In genomic region chr14:9403688-9404087, GRCm38 (mm10) we compare ENCODE assay signal across 35 mouse cellular contexts.
"Had no signal": no experiment of that assay in that cellular context is flagged by ENCODE, and none has a peak within 500 bp of the region (broad histone marks: within the 10 kb centered on the region; RNA-seq: fewer than 3 reads in every experiment).

No protein-coding gene starts in this region.

- H3K27ac ChIP-seq: heart, embryonic 10.5 days; heart, embryonic 13.5 days; heart, embryonic 15.5 days; hindbrain, embryonic 10.5 days; hindbrain, embryonic 12.5 days; hindbrain, embryonic 13.5 days; hindbrain, embryonic 14.5 days; hindbrain, embryonic 15.5 days; hindbrain, postnatal 0 days; intestine, embryonic 15.5 days; kidney, embryonic 15.5 days; kidney, postnatal 0 days; layer of hippocampus, adult 2 months; left cerebral cortex, adult 2 months had no signal

- H3K4me2 ChIP-seq: heart, embryonic 12.5 days; heart, embryonic 13.5 days; heart, embryonic 15.5 days; hindbrain, embryonic 12.5 days; hindbrain, embryonic 13.5 days; hindbrain, embryonic 14.5 days; hindbrain, embryonic 15.5 days; intestine, embryonic 15.5 days; kidney, embryonic 15.5 days had no signal

- H3K4me3 ChIP-seq: heart, embryonic 10.5 days; heart, embryonic 12.5 days; heart, embryonic 13.5 days; heart, embryonic 15.5 days; hindbrain, embryonic 10.5 days; hindbrain, embryonic 12.5 days; hindbrain, embryonic 13.5 days; hindbrain, embryonic 15.5 days; intestine, embryonic 15.5 days; kidney, embryonic 15.5 days; layer of hippocampus, adult 2 months; left cerebral cortex, adult 2 months had no signal

- H3K9ac ChIP-seq: heart, embryonic 12.5 days; heart, embryonic 13.5 days; heart, embryonic 15.5 days; hindbrain, embryonic 12.5 days; hindbrain, embryonic 13.5 days; hindbrain, embryonic 14.5 days; hindbrain, embryonic 15.5 days; intestine, embryonic 15.5 days; kidney, embryonic 15.5 days had no signal

- ATAC-seq: hindbrain, embryonic 16.5 days; hindbrain, postnatal 0 days; inflammation-experienced regulatory T-cells, adult 6 months; intestine, embryonic 15.5 days; intestine, embryonic 16.5 days; intestine, postnatal 0 days had no signal

- H3K36me3 ChIP-seq: heart, embryonic 10.5 days; heart, embryonic 12.5 days; heart, embryonic 13.5 days; heart, embryonic 15.5 days; hindbrain, embryonic 10.5 days; hindbrain, embryonic 12.5 days; hindbrain, embryonic 13.5 days; hindbrain, embryonic 15.5 days; intestine, embryonic 15.5 days; kidney, embryonic 15.5 days had no signal

- H3K4me1 ChIP-seq: heart, embryonic 15.5 days; hindbrain, embryonic 10.5 days; hindbrain, embryonic 12.5 days; hindbrain, embryonic 13.5 days; hindbrain, embryonic 15.5 days; intestine, embryonic 15.5 days; kidney, embryonic 15.5 days had no signal

- H3K27me3 ChIP-seq: heart, embryonic 12.5 days; heart, embryonic 13.5 days; heart, embryonic 15.5 days; hindbrain, embryonic 12.5 days; hindbrain, embryonic 13.5 days; hindbrain, embryonic 15.5 days; intestine, embryonic 15.5 days; kidney, embryonic 15.5 days had no signal

- DNase-seq: heart, postnatal 10 days; heart, postnatal 14 days; heart, postnatal 36 days; heart, postnatal 4 days; kidney, adult 11 months; kidney, adult 18-20 months; kidney, adult 2 months; kidney, adult 8-10 months; kidney, adult 9 months; kidney, postnatal 10 days; kidney, postnatal 14 days; kidney, postnatal 25 days; kidney, postnatal 36 days; kidney, postnatal 4 days; layer of hippocampus, adult 9-11 months; layer of hippocampus, postnatal 36 days had no signal

- H3K9me3 ChIP-seq: heart, embryonic 10.5 days; heart, embryonic 12.5 days; heart, embryonic 13.5 days; heart, embryonic 15.5 days; hindbrain, embryonic 10.5 days; hindbrain, embryonic 12.5 days; hindbrain, embryonic 13.5 days; hindbrain, embryonic 15.5 days; intestine, embryonic 15.5 days; kidney, embryonic 15.5 days had no signal
